Mouse (Mus musculus) mature B cell (primary cell): ENCODE data around the gene Mapkap1.

Experiments used
- in situ Hi-C: fragments of 300-500 bp; cut with MboI; formaldehyde crosslinking; loops from 2 replicates; pipeline ENCODE4 v1.14.3; 2019

Mapkap1 gene

DNA sequence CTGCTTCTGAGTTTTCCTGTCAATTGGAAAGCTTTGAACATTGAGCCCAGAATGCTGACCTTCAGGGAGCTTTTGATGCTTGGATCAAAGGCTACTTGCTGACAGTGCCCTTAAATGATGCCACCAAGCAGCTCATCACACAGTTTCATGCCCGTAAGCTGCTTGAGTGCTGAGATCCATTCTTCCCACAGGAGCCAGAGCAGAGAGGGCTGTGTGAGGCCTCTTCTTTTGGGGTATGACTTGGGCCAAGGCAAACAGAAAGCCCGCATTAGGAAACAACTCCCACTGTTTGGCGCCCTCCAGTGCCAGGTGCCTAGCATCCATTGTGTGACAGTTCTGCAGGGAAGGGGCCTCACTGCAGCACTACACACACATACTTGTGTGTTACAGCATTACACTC is 123.5 kb downstream of the Mapkap1 start:
- in situ Hi-C loops: no loop called here

DNA sequence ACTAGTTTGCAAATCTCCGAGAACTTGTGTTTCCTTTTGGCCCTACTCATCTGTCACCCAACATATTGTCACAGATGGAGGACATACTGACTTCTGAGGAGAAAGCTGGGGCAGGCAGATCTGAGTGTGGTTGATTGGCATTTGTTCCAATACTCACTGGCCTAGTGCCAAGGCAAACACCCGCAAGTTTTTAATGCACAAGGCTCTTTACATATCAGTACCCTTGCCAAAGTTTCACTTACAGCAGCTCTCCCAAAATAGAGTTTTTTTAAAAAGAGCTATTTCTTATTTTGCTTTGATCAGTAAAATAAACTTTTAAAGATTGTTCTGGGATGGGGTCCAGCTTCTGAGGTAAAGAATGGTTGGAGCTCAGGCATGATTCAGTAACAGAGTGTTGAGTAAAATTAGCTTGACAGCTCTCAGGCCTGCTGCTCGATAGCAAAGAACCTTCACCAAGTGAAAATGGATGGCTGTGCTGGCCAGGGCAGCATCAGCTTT is 125.3 kb downstream of the Mapkap1 start:
- in situ Hi-C loops: no loop called here

DNA sequence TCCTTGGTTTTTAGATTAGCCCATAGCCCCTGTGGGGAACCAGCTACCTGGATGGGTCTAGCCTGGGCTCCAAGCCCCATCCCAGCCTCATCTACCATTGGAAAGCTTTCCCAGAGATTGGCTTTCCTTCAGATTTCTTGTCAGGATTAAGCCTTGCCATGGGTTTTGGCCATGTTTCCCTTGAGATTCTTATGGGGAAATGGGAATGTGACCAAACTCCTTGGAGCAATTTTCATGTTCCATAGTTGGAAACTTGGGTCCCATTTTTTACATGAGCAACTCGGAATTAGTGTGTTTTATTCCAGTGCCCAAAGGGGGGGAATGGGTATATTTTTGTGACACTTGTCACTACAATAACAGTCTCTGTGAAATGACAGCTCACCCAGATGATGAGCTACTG is 125.8 kb downstream of the Mapkap1 start:
- in situ Hi-C loops: no loop called here

DNA sequence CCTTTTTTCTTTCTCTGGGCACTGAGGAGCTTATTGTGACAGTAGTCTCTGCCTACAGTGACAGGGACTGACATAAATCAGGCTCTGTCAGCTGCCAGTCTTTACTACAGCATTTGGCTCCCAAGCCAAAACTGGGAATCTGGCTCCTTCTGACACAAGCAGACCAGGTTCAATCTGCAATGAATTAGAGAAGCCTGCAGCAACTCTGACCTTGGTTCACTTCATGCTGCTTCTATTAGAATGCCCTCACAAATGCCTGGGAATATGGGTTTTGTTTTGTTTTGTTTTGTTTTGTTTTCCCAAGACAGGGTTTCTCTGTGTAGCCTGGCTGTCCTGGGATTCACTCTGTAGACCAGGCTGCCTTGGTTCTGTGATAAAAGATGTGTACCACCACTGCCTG is 126.7 kb downstream of the Mapkap1 start:
- in situ Hi-C loops: no loop called here

DNA sequence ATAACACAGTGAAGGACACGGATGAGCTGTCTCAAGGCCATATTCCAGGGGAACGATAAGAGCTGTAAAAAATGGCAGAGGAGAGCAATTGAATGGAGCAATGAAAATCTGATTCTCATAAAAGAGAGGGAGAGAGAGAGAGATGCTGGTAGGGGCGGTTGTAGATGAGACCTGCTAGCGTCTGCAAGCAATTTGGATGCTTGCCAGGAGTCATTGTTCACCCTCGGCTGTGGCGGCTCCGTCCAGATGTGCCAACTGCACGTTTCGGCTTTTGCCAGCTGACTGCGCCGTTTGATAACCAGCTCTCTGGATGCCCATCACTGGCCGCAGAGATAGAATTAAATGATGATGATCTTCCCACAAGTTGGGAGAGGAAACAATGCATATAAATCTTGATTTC is 128.4 kb downstream of the Mapkap1 start:
- in situ Hi-C loops: no loop called here

DNA sequence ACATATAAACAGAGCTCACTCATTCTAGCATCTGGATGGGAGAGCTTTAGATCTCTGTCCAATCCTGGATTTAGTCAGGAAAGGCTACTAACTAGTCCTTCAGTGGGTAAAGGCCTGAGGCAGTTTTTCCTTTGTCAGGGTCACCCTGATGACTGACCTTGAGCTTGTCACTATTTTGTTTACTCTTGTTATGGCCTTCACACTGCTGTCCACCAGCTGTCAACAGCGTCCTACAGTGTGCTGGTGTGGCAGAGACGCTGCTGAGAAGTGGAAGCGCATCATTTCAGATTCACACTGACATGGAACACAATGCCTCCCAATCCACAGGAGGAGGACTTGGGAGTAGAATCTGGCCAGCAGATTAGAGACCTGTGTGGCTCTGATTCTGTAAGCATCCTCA is 130.8 kb downstream of the Mapkap1 start:
- in situ Hi-C loops: no loop called here

DNA sequence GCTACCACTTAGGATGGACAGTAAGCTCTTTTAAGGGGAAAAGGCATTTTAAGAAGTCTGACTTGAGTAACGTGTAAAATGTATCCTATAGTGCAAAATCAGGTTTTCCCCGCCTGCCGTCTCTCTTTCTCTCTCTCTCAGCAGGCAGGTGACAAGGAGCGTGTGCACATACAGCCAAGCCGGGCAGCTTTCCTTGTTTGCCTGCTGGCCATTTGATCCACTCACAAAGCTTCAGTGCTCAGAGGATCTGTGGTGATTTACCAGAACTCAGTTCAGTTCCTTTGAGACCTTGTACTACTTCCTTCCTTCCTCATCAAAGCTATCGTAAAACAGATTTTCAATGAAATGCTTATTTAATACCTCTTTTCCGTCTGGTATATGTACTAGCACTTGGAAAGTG is 137.0 kb downstream of the Mapkap1 start:
- in situ Hi-C loops: no loop called here

DNA sequence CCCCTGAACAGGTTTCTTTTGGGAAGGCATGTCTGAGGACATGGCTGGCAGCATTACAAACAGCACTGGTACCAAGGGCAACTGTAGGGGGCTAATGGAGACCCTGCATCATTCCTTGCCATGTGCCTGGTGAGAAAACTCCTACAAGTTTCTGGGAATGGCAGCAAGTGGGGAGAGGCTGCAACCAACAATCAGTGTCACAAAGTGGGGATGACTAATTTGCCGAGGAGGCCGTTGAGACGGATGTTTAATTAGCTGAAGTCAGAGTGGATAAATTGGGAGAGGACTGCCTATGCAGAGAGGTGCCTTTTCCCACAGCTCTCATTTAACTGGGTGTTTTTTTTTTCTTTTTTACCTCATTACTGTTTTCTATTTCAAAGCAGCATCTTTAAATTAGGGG is 137.4 kb downstream of the Mapkap1 start:
- in situ Hi-C loops: no loop called here

DNA sequence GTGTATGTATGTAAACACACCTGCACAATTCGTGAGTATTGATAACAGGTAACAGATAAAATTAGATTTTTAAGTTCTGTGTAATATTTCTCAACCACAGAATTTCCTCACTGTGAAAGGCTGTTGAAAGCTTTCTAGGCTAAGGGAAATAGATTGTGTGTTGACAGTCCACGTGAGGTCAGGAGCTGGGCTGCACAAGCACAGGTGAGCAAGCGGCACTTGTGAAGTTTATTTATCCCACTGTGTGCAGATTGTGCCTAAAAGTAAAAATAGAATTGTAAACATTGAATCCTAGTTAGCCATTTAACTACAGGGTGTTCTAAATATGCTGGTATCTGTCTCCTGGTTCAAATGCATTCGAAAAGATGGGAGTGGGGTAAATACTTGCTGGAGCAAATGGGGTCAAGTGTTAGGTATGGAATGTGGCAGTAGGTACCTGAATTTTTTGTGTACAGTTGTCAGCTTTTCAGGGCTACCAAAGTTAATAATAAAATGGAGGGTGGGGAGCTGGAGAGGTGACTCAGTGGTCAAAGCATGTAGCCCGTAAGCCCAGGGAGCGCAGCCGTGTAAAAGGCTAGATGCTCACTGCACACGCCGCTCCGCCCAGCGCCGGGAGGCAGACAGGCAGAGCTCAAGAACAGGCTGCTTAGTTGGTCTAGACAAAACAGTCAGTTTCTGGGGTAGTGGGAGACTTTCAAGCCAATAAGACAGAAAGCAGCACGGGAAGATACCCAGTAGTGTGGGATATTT is 138.2 kb downstream of the Mapkap1 start:
- in situ Hi-C loops: no loop called here

DNA sequence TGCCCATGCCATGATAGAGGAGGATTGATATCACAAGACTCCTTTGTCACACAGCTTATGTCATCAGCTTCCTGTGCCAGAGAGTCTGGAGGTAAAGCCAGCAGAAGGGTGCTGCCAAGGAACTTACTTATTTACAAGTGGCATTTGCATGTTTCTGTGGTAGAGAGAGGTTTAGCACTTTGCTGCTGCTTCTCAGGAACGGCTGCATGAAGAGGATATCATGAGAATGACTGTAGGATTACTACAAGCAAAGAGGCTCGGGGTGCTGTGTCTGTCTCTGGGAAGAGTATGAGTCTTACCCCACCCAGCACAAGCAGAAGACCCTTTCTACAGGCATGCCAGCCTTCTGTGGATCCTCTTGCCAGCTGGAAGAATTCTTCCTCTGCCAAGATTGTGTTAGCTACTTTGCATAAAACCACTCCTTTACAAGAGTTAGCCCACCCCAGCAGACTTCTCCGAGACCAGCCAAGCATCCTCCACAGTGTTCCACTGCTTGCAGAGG is 139.7 kb downstream of the Mapkap1 start:
- in situ Hi-C loops: no loop called here

DNA sequence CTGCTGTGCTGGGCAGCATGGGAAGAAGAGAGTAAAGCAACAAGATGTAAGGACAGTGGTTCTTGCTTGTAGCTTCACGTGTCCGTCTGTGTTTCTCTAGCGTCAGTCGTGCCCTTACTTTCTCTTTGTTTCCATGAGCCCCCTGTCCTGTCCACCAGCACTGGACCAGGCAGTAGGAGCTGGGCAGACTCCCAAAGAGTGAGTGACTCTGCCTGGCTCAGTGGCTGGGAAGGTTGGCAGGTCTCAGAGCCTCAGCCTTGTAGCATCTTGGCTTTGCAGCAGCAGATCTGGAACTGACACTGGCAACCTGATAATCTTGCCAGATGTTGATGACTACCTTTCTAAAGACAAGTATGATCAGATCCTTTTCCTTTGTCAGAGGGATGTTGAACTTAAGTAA is 140.9 kb downstream of the Mapkap1 start:
- in situ Hi-C loops: no loop called here

DNA sequence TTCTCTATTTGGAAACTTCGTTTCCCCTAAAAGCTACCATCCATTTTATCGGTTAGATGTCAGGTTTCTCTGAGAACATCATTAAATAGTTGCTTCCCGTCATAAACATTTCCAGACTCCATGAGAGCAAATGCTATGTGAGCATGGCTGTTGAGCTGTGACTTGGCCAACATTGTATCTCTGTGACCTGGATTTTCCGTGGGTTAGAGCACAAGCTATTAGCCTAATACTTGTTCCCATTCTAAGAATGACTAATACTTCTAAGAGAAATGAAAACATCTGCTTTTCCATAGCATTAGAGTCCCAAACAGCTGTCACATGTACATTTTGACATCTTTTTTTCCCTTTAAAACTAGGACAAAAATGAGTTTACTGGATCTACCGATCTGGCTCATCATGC is 142.4 kb downstream of the Mapkap1 start:
- in situ Hi-C loops: no loop called here

DNA sequence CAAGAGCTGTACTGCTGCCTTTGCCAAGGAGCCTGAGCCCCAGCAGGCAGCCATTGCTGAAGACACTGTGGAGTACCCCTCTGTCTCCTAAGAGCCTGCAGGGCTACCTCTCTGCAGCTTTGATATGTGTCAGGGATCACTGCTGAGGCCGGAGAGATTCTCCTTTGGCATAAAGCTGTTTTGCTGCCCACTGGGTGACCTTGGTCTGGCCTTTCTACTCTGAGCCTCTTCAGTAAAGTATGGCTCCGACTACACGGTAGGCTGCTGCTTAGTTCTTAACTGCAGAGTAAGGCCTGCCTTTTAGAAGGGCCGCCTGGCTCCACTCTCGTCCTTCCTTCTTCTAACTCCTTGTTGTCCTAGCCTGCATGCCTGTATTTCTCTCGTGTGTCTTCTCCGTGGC is 142.9 kb downstream of the Mapkap1 start:
- in situ Hi-C loops: no loop called here

DNA sequence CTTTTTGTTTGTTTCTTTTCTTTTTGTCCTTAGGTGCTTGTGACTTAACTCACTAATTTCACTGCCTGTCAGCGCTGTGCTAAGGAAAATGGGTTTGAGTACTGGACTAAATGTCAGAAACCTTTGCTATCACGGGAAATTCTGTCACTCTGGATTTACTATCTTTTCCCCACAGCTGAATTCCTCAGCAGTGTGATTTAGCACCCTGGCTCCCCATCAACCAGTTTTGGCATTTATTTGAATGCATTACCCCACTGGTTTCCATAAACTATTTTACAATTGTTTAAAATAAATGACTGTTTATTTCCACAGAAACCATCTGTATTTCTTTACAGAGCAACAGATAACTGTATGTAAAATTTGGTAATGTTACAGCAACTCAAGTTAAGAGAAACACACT is 146.2 kb downstream of the Mapkap1 start:
- in situ Hi-C loops: no loop called here

DNA sequence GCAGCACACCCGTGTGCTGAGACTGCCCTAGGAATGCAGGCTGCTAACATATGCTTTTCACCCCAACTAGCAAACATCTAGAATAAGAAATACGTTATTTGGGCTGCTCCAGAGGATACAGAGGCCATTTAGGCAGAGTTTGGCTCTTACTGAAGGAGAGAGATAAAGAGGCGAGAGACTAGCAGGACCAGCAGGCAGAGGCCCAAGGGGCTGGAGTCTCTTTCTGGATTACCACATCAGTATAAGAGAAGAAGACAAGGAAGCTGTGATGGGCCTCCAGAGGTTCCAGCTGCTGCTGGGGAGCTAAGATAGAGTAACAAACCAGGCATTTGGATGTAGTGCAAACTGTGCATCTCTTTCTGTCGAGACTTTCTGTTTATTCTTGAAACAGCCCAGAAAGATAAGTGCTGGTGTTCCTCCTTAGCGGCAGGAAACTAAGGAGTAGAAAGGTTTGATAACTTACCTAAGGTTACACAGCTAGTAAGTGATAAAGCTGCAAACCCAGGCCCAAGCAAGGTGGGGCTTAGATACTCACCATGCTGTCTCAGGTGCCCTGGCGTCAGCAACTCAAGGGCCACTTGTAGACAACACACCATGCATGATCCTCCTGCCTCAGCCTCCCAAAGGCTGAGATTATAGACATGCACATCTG is 147.1 kb downstream of the Mapkap1 start:
- in situ Hi-C loops: no loop called here

DNA sequence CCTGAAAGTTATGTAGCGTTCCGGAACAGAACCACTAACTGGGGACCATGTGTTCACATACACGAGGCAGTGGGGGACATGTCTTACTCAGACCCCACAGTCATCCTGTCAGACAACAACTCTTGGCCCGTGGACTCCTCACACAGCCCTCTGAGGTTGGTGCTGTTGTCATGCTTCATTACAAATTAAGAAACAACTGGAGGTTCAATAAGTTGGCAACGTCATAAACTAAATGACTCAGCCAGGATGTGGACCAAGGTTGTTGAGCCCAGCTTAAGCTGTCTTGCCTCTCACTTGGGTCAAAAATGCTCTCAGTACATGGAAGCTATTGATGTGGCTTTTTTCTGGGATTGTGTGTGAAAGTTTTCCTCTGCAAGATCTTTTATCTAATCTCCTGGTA is 153.6 kb downstream of the Mapkap1 start:
- in situ Hi-C loops: no loop called here

DNA sequence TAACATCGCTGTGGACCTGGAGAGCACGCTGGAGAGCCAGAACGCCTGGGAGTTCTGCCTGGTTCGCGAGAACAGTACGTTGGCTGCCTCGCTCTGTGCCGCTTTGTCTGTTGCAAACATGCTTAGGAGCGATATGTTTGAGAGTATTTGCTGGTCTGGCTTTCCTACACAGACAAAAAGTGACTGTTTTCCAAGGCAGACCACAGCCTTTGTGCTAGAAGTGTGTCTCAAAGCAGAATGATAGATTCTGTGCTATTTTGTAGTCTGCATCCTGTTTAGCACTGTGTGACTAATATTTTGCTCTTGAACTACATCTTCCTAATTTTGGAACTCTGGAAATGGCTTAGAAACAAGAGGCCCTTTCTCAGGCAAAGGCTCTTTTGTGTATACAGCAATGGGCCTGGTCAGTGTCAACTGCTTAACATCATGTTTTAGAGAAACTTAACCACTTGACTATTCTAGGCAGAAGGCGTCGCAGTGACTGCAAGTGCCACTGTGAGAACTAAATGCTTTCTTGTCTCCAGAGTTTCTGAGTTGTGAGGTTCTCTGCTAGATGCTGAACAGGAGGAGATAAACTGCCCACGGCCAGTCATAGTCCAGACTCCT is 156.6 kb downstream of the Mapkap1 start:
- in situ Hi-C loops: no loop called here

DNA sequence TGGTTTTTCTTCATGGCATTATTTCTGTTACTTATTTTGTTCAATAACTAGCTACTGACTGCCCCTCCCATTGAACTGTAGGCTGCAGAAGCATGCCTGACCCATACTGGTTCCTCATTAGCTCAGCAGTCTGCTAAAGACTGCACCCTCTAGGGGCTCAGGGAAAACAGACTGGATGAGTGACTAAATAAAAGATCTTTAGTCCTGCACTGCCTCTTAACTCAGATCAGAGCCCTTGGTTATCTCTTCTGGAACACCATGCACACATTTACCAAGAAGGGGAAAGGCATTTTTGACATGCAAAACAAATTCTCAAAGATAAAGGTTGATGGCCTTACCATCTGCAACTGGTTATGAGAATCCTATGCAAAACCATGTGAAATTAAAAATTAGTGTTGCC is 157.3 kb downstream of the Mapkap1 start:
- in situ Hi-C loops: no loop called here

DNA sequence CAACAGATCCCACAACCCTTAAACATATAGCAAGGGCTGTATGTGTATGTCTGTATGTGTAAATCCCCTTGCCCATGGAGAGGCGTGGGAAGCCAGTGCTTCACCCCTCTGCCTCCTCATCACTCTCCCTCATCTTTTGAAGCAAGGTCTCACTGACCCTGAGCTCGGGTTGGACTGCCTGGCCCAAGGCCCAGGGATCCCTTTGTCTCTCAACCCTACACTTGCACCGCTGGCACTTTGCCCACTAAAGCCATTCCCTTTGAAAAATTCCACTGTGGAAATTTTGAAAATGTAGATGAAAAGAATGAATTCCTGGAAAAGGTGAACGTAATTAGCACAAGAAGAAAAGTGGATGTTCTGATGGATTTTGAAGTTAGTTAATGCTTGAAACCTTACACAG is 159.6 kb downstream of the Mapkap1 start:
- in situ Hi-C loops: no loop called here

DNA sequence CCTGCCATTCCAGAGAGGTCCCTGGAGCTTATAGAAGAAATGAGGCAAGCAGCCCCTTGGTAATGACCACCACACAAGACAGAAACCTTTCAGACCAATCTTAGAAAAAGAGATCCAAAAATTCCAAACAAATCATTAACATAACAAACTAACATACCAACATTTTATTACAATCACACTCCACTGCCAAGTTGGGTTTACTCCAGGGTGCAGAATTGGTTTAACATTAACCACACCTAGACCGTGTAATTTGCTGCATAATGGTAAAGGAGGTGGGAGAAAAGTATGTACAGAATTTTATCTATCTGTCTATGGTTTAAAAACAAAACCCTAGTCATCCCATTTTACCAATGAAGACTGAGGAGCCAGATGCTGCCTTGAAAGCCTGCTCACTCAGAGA is 160.0 kb downstream of the Mapkap1 start:
- in situ Hi-C loops: no loop called here

DNA sequence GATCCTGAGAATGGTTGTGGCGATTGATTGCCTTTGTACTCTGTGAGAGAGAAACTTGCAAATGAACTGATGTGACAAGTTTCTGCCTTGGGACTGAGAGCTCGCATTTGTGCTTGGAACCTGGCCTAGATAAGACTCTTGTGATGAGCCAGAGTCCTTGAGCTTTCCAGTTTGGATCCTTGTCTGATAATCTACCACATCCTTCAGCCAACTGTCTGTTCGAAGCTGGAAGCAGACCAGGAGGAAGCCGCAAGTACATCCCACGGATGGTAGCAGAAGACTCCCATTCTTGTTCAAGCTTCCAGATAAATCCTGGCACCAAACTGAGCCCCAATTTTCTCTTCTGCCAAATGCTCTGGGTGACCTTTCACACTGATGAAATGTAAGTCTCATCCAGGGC is 162.6 kb downstream of the Mapkap1 start:
- in situ Hi-C loops: no loop called here

DNA sequence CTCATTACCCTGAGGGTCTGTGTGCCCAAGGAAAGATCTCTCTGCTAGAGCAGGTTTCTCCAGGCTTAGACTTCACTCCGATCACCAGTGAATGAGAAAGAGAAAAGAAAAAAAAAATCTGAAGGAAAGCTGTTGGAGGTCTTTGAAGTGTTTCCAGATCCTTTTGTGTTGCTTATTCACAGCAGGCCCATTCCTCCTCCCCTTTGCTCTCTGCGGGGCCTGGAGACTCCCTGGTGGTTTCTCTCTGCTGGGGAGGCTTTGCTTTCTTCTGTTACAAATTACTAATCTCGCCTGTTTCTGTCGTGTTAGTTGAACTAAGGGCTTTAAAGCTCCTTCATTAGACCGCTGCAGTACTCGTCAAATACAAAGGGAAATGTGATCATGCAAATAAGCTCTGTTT is 163.8 kb downstream of the Mapkap1 start:
- in situ Hi-C loops: no loop called here

DNA sequence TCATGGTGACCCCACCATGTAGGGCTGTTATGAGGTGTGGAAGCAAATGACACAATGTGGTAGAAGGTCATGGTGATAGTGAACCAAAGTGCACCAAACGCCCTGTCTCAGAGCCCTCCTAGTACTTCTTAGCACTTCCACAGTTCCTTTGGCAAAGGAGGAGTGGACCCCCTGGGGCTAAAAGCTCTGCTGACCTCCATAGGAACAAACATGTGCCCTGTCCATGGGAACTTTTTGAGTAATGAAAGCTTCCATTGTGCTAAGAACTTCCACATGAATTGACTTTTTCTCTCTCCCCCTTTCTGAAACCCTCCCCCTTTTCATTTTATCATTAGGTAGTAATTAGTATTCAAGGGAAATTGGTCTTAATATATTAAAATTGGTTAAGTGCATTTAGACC is 164.5 kb downstream of the Mapkap1 start:
- in situ Hi-C loops: no loop called here
